8 mouse cellular contexts compared by ENCODE assay signal in the genomic region with DNA sequence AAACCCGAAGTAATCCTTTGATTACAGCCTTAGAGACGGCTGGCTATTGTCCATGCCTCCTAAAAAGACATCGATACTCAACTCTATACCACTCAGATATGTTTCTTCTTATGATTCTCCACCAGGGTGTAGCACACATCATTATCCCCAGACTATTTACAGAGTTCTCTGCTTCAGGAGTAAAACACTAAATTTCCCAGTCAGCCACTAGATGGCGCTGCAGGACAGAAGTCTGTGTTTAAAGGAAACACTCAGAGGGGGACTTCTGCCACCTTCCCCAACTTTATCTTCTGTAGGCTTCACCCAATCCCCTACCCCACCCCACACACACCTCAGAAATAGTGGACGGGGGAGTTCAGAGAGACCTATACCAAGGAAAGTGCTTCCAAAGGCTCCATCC. TPM values are rescaled to one million over a fixed set of nuclear protein-coding genes. Genes with fewer than 3 reads are reported as not detected.
DNase-seq lines count a peak whose midpoint lies in the region; ATAC-seq and TF ChIP-seq lines count a peak whose summit lies in the region.

No protein-coding gene starts in this region.

- H3K27me3 ChIP-seq in ES-Bruce4 (ENCODE audit: control insufficient read depth, insufficient read depth, low read length, poor library complexity, severe bottlenecking) = no peaks in the 10 kb centered on the region
- peaks cover 2% of the 10 kb centered on the region; the same call in 1 of the 2 replicates for H3K27me3 ChIP-seq in embryonic facial prominence, embryonic 11.5 days (ENCODE audit: control insufficient read depth, insufficient read depth, low read length)
- H3K27me3 ChIP-seq in heart, embryonic 10.5 days (ENCODE audit: insufficient read depth, poor library complexity, severe bottlenecking) = peaks cover 67% of the 10 kb centered on the region

- WGBS in embryonic facial prominence, embryonic 11.5 days = 20% methylated on average over 5 of the region's 5 CpGs
- 24% methylated on average over 5 of the region's 5 CpGs for WGBS in heart, embryonic 10.5 days

- H3K27ac ChIP-seq in ES-Bruce4 (ENCODE audit: insufficient read depth, low read length) = no peak overlapping the region
- H3K27ac ChIP-seq in embryonic facial prominence, embryonic 11.5 days (replicated peaks; ENCODE audit: low read depth, low read length) = no peak overlapping the region
- no peak overlapping the region for H3K27ac ChIP-seq in heart, embryonic 10.5 days

- DNase-seq in adrenal gland, postnatal 25 days = peak; percentile 81
- DNase-seq in embryonic facial prominence, embryonic 11.5 days (ENCODE audit: low spot score) = peak; percentile 93
- peak; percentile 85 for DNase-seq in heart, embryonic 10.5 days (ENCODE audit: low spot score)
- peak; percentile 75 to 90 for DNase-seq in kidney, postnatal 25 days
- DNase-seq in lung, adult 18-20 months = peak; percentile 75 to 84
- peak; percentile 97 for DNase-seq in retina, embryonic 14.5 days (ENCODE audit: low spot score)
- peak; percentile 68 to 84 for DNase-seq in thymus, postnatal 10 days (ENCODE audit: low spot score in 2 of 2)

- H3K4me1 ChIP-seq in ES-Bruce4 (ENCODE audit: control insufficient read depth, insufficient read depth, low read length) = no peaks in the 10 kb centered on the region
- H3K4me1 ChIP-seq in embryonic facial prominence, embryonic 11.5 days (ENCODE audit: control insufficient read depth, insufficient read depth, low read length) = peaks cover 6% of the 10 kb centered on the region
- H3K4me1 ChIP-seq in heart, embryonic 10.5 days = peaks cover 26% of the 10 kb centered on the region

- no peak overlapping the region for H3K4me3 ChIP-seq in ES-Bruce4 (ENCODE audit: low read depth, low read length)
- no peak overlapping the region for H3K4me3 ChIP-seq in embryonic facial prominence, embryonic 11.5 days (ENCODE audit: low read depth, low read length)
- no peak overlapping the region for H3K4me3 ChIP-seq in heart, embryonic 10.5 days

- TF ChIP-seq CTCF in ES-Bruce4 (IDR thresholded peaks at IDR 0.05; ENCODE audit: low read depth, low read length) = peak; percentile 34

- TF ChIP-seq EP300 in ES-Bruce4 (IDR thresholded peaks at IDR 0.05; ENCODE audit: insufficient read depth, low read depth, low read length) = no peak

- no peaks in the 10 kb centered on the region for H3K9me3 ChIP-seq in ES-Bruce4 (replicated peaks; ENCODE audit: control insufficient read depth, insufficient read depth, low read length, poor library complexity, severe bottlenecking)
- H3K9me3 ChIP-seq in embryonic facial prominence, embryonic 11.5 days (replicated peaks; ENCODE audit: control insufficient read depth, low read length) = no peaks in the 10 kb centered on the region
- H3K9me3 ChIP-seq in heart, embryonic 10.5 days = no peaks in the 10 kb centered on the region

- no peak for TF ChIP-seq POLR2A in ES-Bruce4 (IDR thresholded peaks at IDR 0.05; ENCODE audit: insufficient read depth, low read length)

- no peaks in the 10 kb centered on the region for H3K36me3 ChIP-seq in ES-Bruce4 (ENCODE audit: control insufficient read depth, insufficient read depth, low read length, poor library complexity, severe bottlenecking)
- H3K36me3 ChIP-seq in embryonic facial prominence, embryonic 11.5 days (replicated peaks; ENCODE audit: control insufficient read depth, insufficient read depth, low read depth, low read length) = no peaks in the 10 kb centered on the region
- no peaks in the 10 kb centered on the region for H3K36me3 ChIP-seq in heart, embryonic 10.5 days

- H3K9ac ChIP-seq in ES-Bruce4 (ENCODE audit: low read depth, poor library complexity, severe bottlenecking) = no peak overlapping the region
- no peak overlapping the region for H3K9ac ChIP-seq in embryonic facial prominence, embryonic 11.5 days (replicated peaks; ENCODE audit: low read length)

- H3K4me2 ChIP-seq in embryonic facial prominence, embryonic 11.5 days (ENCODE audit: low read depth, low read length) = no peak overlapping the region

- no peak for ATAC-seq in embryonic facial prominence, embryonic 11.5 days (replicated peaks; ENCODE audit: insufficient number of reproducible peaks, low FRiP score, low TSS enrichment, low read depth)

RNA-seq across cellular contexts. Expression of a gene that starts 6.8 kb away (rescaled TPM):
- 4.3 and 5.1 TPM in 2 replicates for polyA plus RNA-seq in ES-Bruce4 (2011; ENCODE audit: insufficient read depth, insufficient read length, low read depth, missing spikeins)
- total RNA-seq in adrenal gland, postnatal 25 days (2021) = 20.3 and 21.4 TPM in 2 replicates
- polyA plus RNA-seq in embryonic facial prominence, embryonic 11.5 days (2014; fragmentation: Nextera tagmentation; extraction: Ambion mirVana) = 91.6 and 106 TPM in 2 replicates
- polyA plus RNA-seq in heart, embryonic 10.5 days (2016; fragmentation: Nextera tagmentation; extraction: Ambion mirVana) = 6.4 and 7.3 TPM in 2 replicates

RNA-seq across cellular contexts. Expression of a gene that starts 10.7 kb away (rescaled TPM):
- polyA plus RNA-seq in ES-Bruce4 (2011; ENCODE audit: insufficient read depth, insufficient read length, low read depth, missing spikeins) = not detected in 2 replicates
- 0.33 and 0.52 TPM in 2 replicates for total RNA-seq in adrenal gland, postnatal 25 days (2021)
- polyA plus RNA-seq in embryonic facial prominence, embryonic 11.5 days (2014; fragmentation: Nextera tagmentation; extraction: Ambion mirVana) = 0.49 and 0.56 TPM in 2 replicates
- polyA plus RNA-seq in heart, embryonic 10.5 days (2016; fragmentation: Nextera tagmentation; extraction: Ambion mirVana) = not detected in 2 replicates

RNA-seq across cellular contexts. Expression of a gene that starts 44.9 kb away (rescaled TPM):
- polyA plus RNA-seq in ES-Bruce4 (2011; ENCODE audit: insufficient read depth, insufficient read length, low read depth, missing spikeins) = 137 and 154 TPM in 2 replicates
- total RNA-seq in adrenal gland, postnatal 25 days (2021) = 347 and 389 TPM in 2 replicates
- polyA plus RNA-seq in embryonic facial prominence, embryonic 11.5 days (2014; fragmentation: Nextera tagmentation; extraction: Ambion mirVana) = 492 and 522 TPM in 2 replicates
- polyA plus RNA-seq in heart, embryonic 10.5 days (2016; fragmentation: Nextera tagmentation; extraction: Ambion mirVana) = 532 and 637 TPM in 2 replicates

Comparison
In these comparisons a context has a peak if more than half of its experiments do, and no peak if none do; other contexts are left out.
1. RNA of a gene that starts 6.8 kb away (polyA plus RNA-seq): 91.6 to 106 TPM in embryonic facial prominence, embryonic 11.5 days; 6.4 to 7.3 TPM in heart, embryonic 10.5 days and 4.3 to 5.1 TPM in ES-Bruce4; every median in the first group is over 10 times any median in the second.
2. Peak in every context shown above with its lines, with median percentiles within 50 percentile points of each other: DNase-seq.